Mouse (Mus musculus) adrenal gland, postnatal 36 days (tissue): ENCODE measurements around the gene Smc3. TPM values are rescaled to one million over a fixed set of nuclear protein-coding genes. Genes with fewer than 3 reads are reported as not detected.

Experiments
- total RNA-seq, 2 experiments: library from RNA; stranded (reverse); gene quantifications; 2 replicates each; pipeline ENCODE4 v1.2.3; 2021

The Smc3 gene
- total RNA-seq, 2 experiments from 2014 or later = 32.5 TPM

Other genes starting within 250 kb of the Smc3 start
- gene Gm10197, start 228.6 kb upstream of the Smc3 start, total RNA-seq = not detected
- gene Smndc1, start 209.8 kb upstream of the Smc3 start, total RNA-seq = 10 to 100 TPM; 46.5 to 49.3 TPM
- gene Dusp5, start 71.3 kb upstream of the Smc3 start, total RNA-seq = 10 to 100 TPM; 16.1 to 29.8 TPM
- gene Nutf2-ps1, start 11.3 kb upstream of the Smc3 start, total RNA-seq = 10 to 100 TPM; 74.1 to 79.8 TPM
- 1 to 10 TPM; 1.4 to 2.1 TPM for gene Rbm20, start 76.9 kb downstream of the Smc3 start, total RNA-seq